Mouse (Mus musculus): ENCODE measurements at regions not wholly inside any gene's neighbourhood (a gene's known extent, or its start where the extent isn't known, plus 50 kb on each side); places are given as distances from the start of the nearest gene placed in this dataset.

- DNase-seq (ENCODE audit: low spot score in 2 of 2): no peak
These were observed 336.5 kb downstream of the Pdha2 start for GRCm38 (mm10) chr3:140875500-140876200.

GRCm38 (mm10) chr3:140874070-140874895 lies 337.9 kb downstream of the Pdha2 start:
- no peak for DNase-seq (ENCODE audit: low spot score in 2 of 2)

DNA sequence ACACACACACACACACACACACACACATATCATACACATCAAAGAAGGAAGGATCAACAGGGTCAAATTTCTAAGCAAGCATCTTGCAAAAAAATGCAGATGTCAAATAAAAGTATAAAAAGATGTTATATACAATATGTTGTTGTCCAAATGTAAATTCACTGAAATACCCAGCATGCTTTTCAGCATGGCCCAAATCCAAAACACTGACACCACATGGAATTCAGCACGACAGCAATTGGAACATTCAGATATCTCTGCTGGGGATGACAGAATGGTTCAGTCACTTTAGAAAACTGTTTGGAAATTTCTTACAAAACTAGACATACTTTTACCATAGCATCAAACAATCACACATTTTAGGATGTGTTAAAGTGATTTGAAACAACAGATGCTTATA lies 339.6 kb downstream of the Pdha2 start:
- DNase-seq (ENCODE audit: low spot score in 2 of 2): no peak

GRCm38 (mm10) chr3:140871261-140871660 lies 340.9 kb downstream of the Pdha2 start:
- no peak for DNase-seq (ENCODE audit: low spot score in 2 of 2)

DNA sequence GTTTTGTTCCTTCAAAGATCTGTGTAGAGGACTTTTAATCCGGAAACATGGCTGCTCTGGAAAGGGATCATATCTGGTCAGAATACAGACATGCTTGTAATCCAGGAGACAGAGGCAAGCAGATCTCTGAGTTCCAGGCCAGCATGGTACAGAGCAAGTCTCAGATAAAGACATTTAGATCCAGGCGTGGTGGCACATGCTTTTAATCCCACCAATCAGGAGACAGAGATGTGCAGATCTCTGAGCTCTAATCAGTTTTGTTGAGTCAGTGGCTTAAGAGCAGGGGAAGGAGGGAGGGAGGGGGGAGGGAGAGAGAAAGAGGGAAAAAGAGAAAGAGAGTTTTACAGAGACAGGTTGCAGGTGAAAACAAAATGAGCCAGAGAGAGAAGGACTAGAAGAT lies 372.0 kb downstream of the Pdha2 start:
- no peak for DNase-seq (ENCODE audit: low spot score in 2 of 2)

- DNase-seq (ENCODE audit: low spot score in 2 of 2): no peak
These were observed 374.1 kb downstream of the Pdha2 start for GRCm38 (mm10) chr3:140837976-140838581.

DNA sequence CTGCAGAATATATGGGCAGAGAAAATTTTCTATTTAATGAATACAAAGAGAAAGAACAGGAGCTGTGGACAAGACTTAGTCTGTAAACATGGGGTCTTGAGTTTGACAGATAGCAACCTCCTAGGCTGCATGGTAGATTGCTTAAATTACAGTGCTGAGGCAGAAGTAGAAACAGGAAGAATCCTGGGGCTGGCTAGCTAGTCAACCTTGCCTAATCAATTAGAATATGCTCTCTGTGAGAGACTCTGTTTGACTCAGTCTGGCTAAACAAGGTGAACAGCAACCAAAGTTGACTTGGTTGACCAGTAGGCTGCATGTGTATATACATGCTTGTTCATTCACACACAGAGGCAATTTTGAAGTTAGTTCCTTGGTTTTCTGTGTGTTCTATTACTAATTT lies 390.9 kb downstream of the Pdha2 start:
- no peak for DNase-seq (ENCODE audit: low spot score in 2 of 2)

GRCm38 (mm10) chr3:140805586-140805985 lies 406.6 kb downstream of the Pdha2 start:
- DNase-seq (ENCODE audit: low spot score in 2 of 2): no peak

DNA sequence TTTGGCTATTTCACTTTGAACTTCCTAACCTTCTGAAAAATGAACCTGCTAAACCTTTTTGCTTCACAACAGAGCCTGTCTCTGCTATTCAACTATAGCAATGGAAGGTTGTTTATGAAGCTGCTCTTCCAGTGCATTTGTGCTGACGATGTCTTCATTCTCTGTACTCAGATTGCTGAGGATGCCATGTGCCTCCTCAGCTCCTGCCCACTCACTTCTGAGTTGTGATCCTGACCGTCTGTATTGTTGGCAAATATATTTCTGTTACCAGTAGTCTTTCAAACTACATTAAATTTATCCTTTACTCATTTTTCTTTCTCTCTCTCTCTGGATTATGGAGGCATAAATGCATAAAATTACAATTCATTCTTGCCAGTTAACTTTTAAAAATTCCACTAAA lies 419.2 kb downstream of the Pdha2 start:
- no peak for DNase-seq (ENCODE audit: low spot score in 2 of 2)

DNA sequence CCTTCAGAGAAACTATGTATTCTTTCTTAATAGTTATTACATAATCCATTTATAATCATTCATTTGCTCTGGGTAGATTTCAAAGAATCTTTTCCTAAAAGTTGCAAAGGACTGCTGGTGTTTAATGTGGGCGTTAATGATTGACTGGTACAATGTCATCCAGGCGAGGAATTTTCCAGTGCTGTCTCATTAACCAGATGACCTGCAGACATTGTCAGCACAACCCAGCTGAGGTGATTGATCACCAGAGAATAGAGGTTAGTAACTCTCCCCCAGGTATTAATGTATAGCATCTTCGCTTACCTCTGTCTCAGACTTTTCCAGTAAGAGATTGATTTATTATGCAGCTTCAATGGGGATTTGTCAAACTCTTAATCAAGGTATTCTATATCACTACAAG lies 426.5 kb downstream of the Pdha2 start:
- no peak for DNase-seq (ENCODE audit: low spot score in 2 of 2)

- no peak for DNase-seq (ENCODE audit: low spot score in 2 of 2)
These were observed 452.1 kb downstream of the Pdha2 start for GRCm38 (mm10) chr3:140760051-140760450.

- DNase-seq (ENCODE audit: low spot score in 2 of 2): no peak
These were observed 467.7 kb downstream of the Pdha2 start for GRCm38 (mm10) chr3:140744501-140744900.

DNA sequence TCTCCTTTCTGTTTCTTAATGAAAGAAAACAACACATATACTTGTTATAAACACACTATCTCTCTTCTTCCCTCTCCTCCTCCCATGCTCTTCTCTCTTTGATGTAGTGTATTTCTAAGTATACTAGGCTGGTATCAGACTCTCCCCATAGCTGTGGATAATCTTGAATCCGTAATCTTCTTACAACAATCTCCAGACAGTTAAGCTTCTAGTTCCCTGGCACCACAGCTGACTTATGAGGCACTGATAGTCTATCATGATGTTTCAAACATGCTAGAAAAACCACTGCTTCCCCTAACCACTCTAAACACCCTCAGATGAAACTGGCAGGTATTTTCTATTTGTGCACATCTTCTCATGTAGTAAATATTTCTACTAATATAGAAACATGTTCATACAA lies 471.7 kb downstream of the Pdha2 start:
- DNase-seq (ENCODE audit: low spot score in 2 of 2): no peak

- no peak for DNase-seq (ENCODE audit: low spot score in 2 of 2)
These were observed 473.3 kb downstream of the Pdha2 start for GRCm38 (mm10) chr3:140738654-140739369.

- no peak for DNase-seq (ENCODE audit: low spot score in 2 of 2)
These were observed 495.3 kb downstream of the Pdha2 start for GRCm38 (mm10) chr3:140716896-140717295.

DNA sequence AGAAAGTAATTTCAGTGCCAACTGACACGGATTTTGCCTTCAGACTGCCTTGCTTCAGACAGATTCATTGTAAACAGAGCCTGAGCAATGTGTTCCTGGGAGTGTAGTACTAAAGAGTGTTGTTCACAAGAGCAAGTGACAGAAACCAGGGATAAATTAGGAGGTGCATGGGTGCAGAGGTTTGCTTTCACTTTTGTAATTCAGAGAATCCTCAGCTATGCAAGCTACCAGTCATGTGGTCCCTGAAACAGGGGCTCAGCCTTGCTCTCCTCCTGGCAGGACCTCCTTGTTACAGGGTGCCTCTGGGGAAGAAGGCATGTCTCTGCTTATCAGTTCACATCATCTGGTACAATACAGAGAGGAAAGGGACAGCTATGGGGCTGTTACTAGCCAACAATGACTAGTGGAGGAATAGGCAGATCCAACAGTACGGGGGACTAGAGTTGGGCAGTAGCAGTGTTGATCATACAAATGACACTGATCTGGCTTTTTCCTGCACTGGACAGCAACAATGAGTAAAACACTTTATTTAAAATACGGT lies 504.5 kb downstream of the Pdha2 start:
- DNase-seq (ENCODE audit: low spot score in 2 of 2): no peak

- no peak for DNase-seq (ENCODE audit: low spot score in 2 of 2)
These were observed 505.4 kb downstream of the Pdha2 start for GRCm38 (mm10) chr3:140706725-140707124.

DNA sequence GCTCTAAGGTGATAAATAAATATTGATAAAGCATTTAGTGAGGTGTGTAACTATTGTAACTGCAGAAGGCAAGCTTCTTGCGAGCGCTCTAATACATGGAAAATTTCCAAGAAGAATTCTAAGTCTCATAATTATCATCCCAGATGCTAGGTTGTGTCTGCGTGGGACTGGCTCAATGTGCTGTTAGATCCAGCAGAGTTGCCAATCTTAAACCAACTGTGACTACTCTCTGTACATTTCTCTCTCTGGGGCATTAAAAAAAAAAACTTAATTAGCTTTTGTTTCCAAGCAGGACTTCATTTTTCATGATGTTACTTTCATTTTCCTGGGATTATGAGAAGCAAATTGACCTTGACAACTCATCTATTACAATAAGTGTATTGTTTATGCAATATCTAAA lies 506.6 kb downstream of the Pdha2 start:
- no peak for DNase-seq (ENCODE audit: low spot score in 2 of 2)

GRCm38 (mm10) chr3:140702929-140703328 lies 509.2 kb downstream of the Pdha2 start:
- no peak for DNase-seq (ENCODE audit: low spot score in 2 of 2)

GRCm38 (mm10) chr3:140702271-140702681 lies 509.9 kb downstream of the Pdha2 start:
- DNase-seq (ENCODE audit: low spot score in 2 of 2): no peak

DNA sequence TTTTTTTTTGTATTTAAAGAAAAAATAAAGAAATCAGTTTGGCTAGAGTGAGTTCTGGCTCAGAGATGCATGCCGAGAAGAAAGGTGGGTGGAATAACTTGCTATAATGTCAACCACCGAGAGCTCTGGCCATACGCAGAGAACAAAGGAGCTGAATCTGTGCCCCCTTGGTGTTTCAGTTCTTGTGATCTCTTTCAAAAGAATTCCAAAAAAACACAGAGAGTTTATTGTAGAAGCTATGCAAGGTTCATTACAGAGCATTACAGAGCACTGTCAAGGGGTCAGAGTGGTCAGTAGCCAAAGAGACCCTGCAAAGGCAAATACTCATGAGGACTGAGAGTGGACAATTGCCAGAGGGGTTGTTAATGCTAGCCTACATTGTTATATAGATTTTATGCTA lies 514.9 kb downstream of the Pdha2 start:
- DNase-seq (ENCODE audit: low spot score in 2 of 2): no peak

DNA sequence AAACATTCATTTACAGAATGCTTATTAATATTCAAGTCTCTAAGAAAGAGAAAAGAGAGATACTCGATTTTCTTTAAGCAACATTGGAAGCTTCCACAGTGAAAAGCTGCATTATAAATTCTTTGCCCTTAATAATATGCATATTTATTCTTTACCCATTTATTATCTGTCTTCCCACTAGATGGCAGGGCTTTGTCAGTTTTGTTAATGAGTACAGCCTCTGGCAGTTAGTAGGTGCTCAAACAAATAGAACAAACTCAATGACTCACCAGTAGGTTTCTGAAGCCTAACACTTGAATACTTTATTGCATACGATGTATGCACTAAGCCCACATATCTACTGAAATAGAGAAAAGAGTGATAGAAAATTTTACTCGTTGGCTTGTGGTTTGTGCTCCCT lies 529.4 kb downstream of the Pdha2 start:
- no peak for DNase-seq (ENCODE audit: low spot score in 2 of 2)
